Mouse (Mus musculus) cerebellum, adult 2 months (tissue): ENCODE measurements around the gene Eif2a.

Experiments
- CTCF ChIP-seq: fragments of 200-500 bp; IDR thresholded peaks from 2 replicates; pipeline ENCODE4 v1.5.1; 2011; ENCODE audit warnings: low read depth, mild to moderate bottlenecking, control low read depth, low read length, moderate library complexity, borderline replicate concordance; ENCODE audit not compliant: insufficient read depth
- POLR2A ChIP-seq: fragments of 200-500 bp; IDR thresholded peaks from 2 replicates; pipeline ENCODE4 v1.6.1; 2011; ENCODE audit warnings: low read length, control low read depth, borderline replicate concordance; ENCODE audit not compliant: insufficient read depth

- TF ChIP-seq CTCF (no peak), POLR2A (no peak)
Observed at GRCm38 (mm10) chr3:58556649-58557048, 31.0 kb downstream of the Eif2a start.
